Mouse (Mus musculus) heart, embryonic 13.5 days (tissue): Measurements from ENCODE around the gene Srgap3. TPM values are rescaled to one million over a fixed set of nuclear protein-coding genes. Genes with fewer than 3 reads are reported as not detected.

Source experiments
- ATAC-seq: fragments of 200-750 bp; cut with Nextera tagmentation; 2 replicates; pipeline ENCODE4 v1.8.0; 2017; ENCODE audit warnings: moderate TSS enrichment; ENCODE audit not compliant: insufficient number of reproducible peaks, low FRiP score, low TSS enrichment; ENCODE audit errors: extremely low read depth
- H3K27ac ChIP-seq: fragments of 300-500 bp; sonication (generic); replicated peaks from 2 replicates; pipeline ENCODE4 v1.5.1; 2015; ENCODE audit warnings: moderate library complexity, mild to moderate bottlenecking, inconsistent platforms
- H3K27me3 ChIP-seq: fragments of 300-500 bp; sonication (generic); replicated peaks from 2 replicates; pipeline ENCODE4 v1.6.1; 2015; ENCODE audit warnings: mild to moderate bottlenecking, inconsistent platforms
- H3K36me3 ChIP-seq: fragments of 300-500 bp; sonication (generic); 2 replicates; pipeline ENCODE4 v1.6.1; 2015; ENCODE audit warnings: mild to moderate bottlenecking, inconsistent platforms
- H3K4me1 ChIP-seq: fragments of 300-500 bp; sonication (generic); 2 replicates; pipeline ENCODE4 v1.6.1; 2015; ENCODE audit warnings: inconsistent platforms
- H3K4me2 ChIP-seq: fragments of 300-500 bp; sonication (generic); 2 replicates; pipeline ENCODE4 v1.6.1; 2015; ENCODE audit warnings: inconsistent platforms, mild to moderate bottlenecking, moderate library complexity
- H3K4me3 ChIP-seq: fragments of 300-500 bp; sonication (generic); 2 replicates; pipeline ENCODE4 v1.5.1; 2015; ENCODE audit warnings: moderate library complexity, mild to moderate bottlenecking, inconsistent platforms
- H3K9ac ChIP-seq: fragments of 300-500 bp; sonication (generic); 2 replicates; pipeline ENCODE4 v1.6.1; 2015; ENCODE audit warnings: inconsistent platforms, mild to moderate bottlenecking, moderate library complexity
- H3K9me3 ChIP-seq: fragments of 300-500 bp; sonication (generic); 2 replicates; pipeline ENCODE4 v1.6.1; 2016; ENCODE audit warnings: inconsistent platforms
- WGBS: fragments of 180-500 bp; shearing (Covaris S2); methylation state at CpG from one replicate; pipeline ENCODE4 v1.1.7; 2015; ENCODE audit warnings: mixed read lengths; 5-methylcytosine and 5-hydroxymethylcytosine counted together
- polyA plus RNA-seq: library from polyadenylated mRNA; unstranded; fragments of >200 nt; fragmentation: Nextera tagmentation; extraction: Ambion mirVana; gene quantifications from 2 replicates; pipeline ENCODE4 v1.2.1, GENCODE M21; 2015

The Srgap3 gene
- polyA plus RNA-seq, 1 experiment from 2014 or later, result 0.60 TPM

GRCm38 (mm10) chr6:112949220-112949619 is 2.2 kb upstream of the Srgap3 start:
- no peak overlapping the region for H3K9ac ChIP-seq
- H3K4me3 ChIP-seq, result no peak overlapping the region
- H3K4me2 ChIP-seq, result no peak overlapping the region
- H3K9me3 ChIP-seq, result no peaks in the 10 kb centered on the region
- no peak overlapping the region for H3K27ac ChIP-seq
- H3K4me1 ChIP-seq, result peaks cover 34% of the 10 kb centered on the region
- H3K36me3 ChIP-seq, result no peaks in the 10 kb centered on the region
- H3K27me3 ChIP-seq, result peaks cover 17% of the 10 kb centered on the region
- 82% methylated on average over 2 of the region's 2 CpGs for WGBS
- no peak for ATAC-seq

- ATAC-seq, result no peak
- Histone ChIP-seq H3K9ac (no peak overlapping the region), H3K27ac (no peak overlapping the region), H3K4me1 (peaks cover 34% of the 10 kb centered on the region), H3K9me3 (no peaks in the 10 kb centered on the region), H3K4me2 (no peak overlapping the region), H3K36me3 (no peaks in the 10 kb centered on the region), H3K4me3 (no peak overlapping the region), H3K27me3 (peaks cover 12% of the 10 kb centered on the region)
- WGBS, result 65% methylated on average over 2 of the region's 2 CpGs
Measured at GRCm38 (mm10) chr6:112948416-112948815, 1.4 kb upstream of the Srgap3 start.

DNA sequence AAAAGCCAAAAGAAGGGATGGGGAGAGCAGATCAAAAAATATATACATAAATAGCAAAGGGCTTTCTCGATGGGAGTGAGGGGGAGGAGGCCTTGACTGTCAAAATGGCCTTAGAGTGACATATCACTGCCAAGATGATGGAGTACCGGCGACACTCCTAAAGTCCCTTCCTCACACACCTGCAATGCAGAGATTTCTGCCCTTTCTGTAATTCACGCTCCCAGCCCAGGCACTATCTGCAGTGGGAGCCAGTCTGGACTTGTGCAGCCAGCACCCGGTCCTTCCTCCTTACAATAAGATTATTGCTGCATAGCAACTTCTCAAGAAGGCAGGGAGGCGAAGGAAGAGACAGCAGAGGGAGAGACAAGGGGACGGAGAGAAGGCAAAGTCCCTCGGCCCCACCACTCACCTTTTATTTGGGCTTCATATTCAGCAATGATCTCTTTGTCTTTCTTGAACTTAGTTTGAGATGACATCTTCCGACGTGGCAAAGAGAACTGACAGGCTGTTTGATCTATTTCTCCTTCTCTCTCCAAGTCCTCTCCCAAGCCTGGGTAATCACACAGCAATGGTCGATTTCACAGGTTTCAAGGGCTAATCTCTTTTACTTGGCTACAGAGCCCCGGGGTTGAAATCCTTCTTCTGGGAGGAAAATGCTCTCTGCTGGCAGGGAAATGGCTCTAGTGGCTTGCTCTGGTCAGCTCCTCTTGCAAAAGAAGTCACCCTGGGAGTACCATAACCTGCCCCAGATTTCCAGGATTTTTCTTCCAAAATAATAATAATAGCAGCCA is 850 bp downstream of the Srgap3 start:
- Histone ChIP-seq H3K4me3 (peak overlapping the region; percentile 63), H3K36me3 (no peaks in the 10 kb centered on the region), H3K27me3 (peaks cover 12% of the 10 kb centered on the region), H3K4me2 (peak overlapping the region; percentile 86), H3K9me3 (no peaks in the 10 kb centered on the region), H3K27ac (no peak overlapping the region), H3K9ac (peak overlapping the region; percentile 81), H3K4me1 (peaks cover 34% of the 10 kb centered on the region)
- no peak for ATAC-seq
- 19% methylated on average over 12 of the region's 12 CpGs for WGBS

DNA sequence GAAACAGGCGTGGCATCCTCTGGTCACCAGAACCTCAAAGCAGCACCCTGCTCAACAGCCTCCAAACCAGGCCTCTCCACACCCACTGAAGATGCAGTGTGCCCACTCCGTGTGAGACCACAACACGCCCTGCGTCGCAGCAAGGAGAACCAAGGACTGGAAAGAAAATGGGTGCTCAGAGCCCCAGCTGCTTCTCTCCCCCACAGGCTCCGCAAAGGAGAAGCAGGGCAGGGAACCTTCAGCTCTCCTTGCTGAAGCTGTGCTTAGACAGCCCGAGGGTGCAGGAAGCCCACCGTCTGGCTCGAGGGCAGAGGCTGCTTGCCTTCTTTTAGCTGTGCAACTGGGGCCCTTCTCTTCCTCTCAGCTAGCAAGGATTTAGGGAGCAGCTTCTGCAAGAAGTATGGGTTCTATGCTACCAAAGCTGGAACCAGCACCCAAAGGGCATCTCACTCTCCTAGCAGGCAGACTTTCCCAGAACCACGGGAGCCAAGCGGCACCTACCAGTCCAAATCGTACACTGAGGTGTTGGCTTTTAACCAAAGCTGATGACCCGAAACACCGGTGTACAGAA is 1.8 kb downstream of the Srgap3 start:
- Histone ChIP-seq H3K27me3 (peaks cover 12% of the 10 kb centered on the region), H3K4me3 (peak overlapping the region; percentile 63), H3K4me1 (peaks cover 34% of the 10 kb centered on the region), H3K9ac (peak overlapping the region; percentile 81), H3K27ac (no peak overlapping the region), H3K36me3 (no peaks in the 10 kb centered on the region), H3K4me2 (peak overlapping the region; percentile 86), H3K9me3 (no peaks in the 10 kb centered on the region)
- 46% methylated on average over 14 of the region's 14 CpGs for WGBS
- ATAC-seq, result no peak

- Histone ChIP-seq H3K9ac (no peak overlapping the region), H3K27ac (no peak overlapping the region), H3K4me3 (no peak overlapping the region), H3K4me1 (peaks cover 31% of the 10 kb centered on the region), H3K27me3 (peaks cover 12% of the 10 kb centered on the region), H3K9me3 (no peaks in the 10 kb centered on the region), H3K36me3 (no peaks in the 10 kb centered on the region), H3K4me2 (no peak overlapping the region)
- 64% methylated on average over 9 of the region's 9 CpGs for WGBS
- no peak for ATAC-seq
Measured at GRCm38 (mm10) chr6:112943596-112944245, 3.3 kb downstream of the Srgap3 start.

- 79% methylated on average over 9 of the region's 9 CpGs for WGBS
- no peaks in the 10 kb centered on the region for H3K4me1 ChIP-seq
- H3K27ac ChIP-seq, result no peak overlapping the region
- no peaks in the 10 kb centered on the region for H3K27me3 ChIP-seq
- H3K9ac ChIP-seq, result no peak overlapping the region
- no peak overlapping the region for H3K4me2 ChIP-seq
- ATAC-seq, result no peak
- H3K4me3 ChIP-seq, result no peak overlapping the region
- H3K36me3 ChIP-seq, result no peaks in the 10 kb centered on the region
- no peaks in the 10 kb centered on the region for H3K9me3 ChIP-seq
Measured at GRCm38 (mm10) chr6:112939281-112939680, 7.8 kb downstream of the Srgap3 start.

DNA sequence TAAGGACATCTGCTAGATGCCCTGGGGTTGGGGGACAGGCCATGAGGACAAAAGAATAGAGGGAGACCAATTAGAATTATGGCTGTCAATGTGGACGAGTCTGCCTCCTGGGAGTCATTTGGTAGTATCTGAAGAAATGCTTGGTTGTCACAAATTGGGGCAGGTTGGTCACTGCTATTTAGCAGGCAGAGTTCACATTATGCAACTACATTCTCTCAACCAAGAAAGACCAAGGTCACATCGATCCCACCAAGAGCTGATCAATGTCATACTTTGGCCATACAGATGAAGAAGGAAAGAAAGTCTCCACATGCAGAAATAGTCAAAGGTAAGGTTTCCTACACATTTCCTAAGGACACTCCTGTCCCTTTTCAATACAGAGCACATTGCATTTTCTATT is 9.3 kb downstream of the Srgap3 start:
- Histone ChIP-seq H3K36me3 (no peaks in the 10 kb centered on the region), H3K27me3 (no peaks in the 10 kb centered on the region), H3K27ac (no peak overlapping the region), H3K4me2 (no peak overlapping the region), H3K4me3 (no peak overlapping the region), H3K9me3 (no peaks in the 10 kb centered on the region), H3K9ac (no peak overlapping the region), H3K4me1 (no peaks in the 10 kb centered on the region)
- ATAC-seq, result no peak
- WGBS, result 75% methylated on average over 2 of the region's 2 CpGs

DNA sequence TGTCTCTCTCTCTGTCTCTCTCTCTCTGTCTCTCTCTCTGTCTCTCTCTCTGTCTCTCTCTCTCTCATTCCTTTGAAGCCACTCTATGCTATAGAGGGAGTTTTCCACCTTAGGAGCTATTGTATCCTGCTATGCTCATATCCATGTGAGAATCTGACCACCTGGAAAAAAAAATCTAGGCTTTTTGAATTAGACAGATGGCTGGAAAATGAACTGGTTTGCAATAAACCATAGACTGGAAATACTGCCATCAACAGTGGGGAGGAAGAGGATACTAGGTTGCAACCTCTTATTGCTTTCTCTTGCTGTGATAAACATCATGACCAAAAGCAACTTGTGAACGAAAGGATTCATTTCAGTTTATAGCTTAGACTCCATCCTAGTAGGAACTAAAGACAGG is 12.6 kb downstream of the Srgap3 start:
- WGBS, result 71% methylated on average over 1 of the region's 1 CpGs
- Histone ChIP-seq H3K9me3 (no peaks in the 10 kb centered on the region), H3K9ac (no peak overlapping the region), H3K4me2 (no peak overlapping the region), H3K36me3 (no peaks in the 10 kb centered on the region), H3K4me1 (peaks cover 10% of the 10 kb centered on the region), H3K27ac (no peak overlapping the region), H3K27me3 (no peaks in the 10 kb centered on the region), H3K4me3 (no peak overlapping the region)
- ATAC-seq, result no peak

GRCm38 (mm10) chr6:112932611-112933010 is 14.5 kb downstream of the Srgap3 start:
- Histone ChIP-seq H3K27ac (no peak overlapping the region), H3K4me3 (no peak overlapping the region), H3K36me3 (no peaks in the 10 kb centered on the region), H3K4me1 (peaks cover 15% of the 10 kb centered on the region), H3K9me3 (no peaks in the 10 kb centered on the region), H3K4me2 (no peak overlapping the region), H3K9ac (no peak overlapping the region), H3K27me3 (no peaks in the 10 kb centered on the region)
- WGBS, result 74% methylated on average over 8 of the region's 8 CpGs
- no peak for ATAC-seq

GRCm38 (mm10) chr6:112930011-112930451 is 17.0 kb downstream of the Srgap3 start:
- peak overlapping the region; percentile 57 for H3K4me2 ChIP-seq

DNA sequence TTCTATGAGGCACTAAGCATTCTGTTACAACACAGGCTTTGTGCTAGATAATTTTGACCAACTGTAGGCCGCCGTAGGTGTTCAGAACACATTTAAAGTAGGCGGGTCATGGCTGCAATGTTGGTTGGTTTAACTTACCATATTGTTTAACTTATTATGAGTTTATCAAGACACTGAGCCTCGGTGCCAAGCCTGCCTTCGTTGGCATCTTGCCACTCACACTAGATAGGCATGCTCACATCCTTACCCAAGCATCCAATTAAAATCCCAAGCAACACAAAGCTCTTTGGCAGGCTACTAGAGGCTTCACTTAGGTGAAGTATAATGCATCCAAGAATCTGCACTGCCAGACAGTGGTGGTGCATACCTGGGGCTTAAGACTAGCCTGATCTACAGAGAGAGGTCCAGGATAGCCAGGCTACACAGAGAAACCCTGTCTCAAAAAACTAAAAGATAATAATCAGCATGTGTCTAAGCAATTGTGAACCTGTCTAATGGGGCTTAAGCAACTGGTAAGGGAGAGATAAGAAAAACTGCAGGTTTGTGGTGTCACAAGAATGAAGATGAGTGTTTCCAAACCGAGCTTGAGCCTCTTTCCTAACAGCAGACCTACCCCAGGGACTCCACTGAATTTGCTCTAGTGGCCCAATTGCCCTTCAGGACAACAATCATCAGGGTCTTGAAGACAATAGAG is 17.6 kb downstream of the Srgap3 start:
- Histone ChIP-seq H3K4me3 (peak overlapping the region; percentile 29; the same call in 1 of the 2 replicates), H3K27ac (no peak overlapping the region; the same call in 1 of the 2 replicates), H3K36me3 (no peaks in the 10 kb centered on the region), H3K9me3 (no peaks in the 10 kb centered on the region), H3K4me1 (peaks cover 15% of the 10 kb centered on the region), H3K27me3 (no peaks in the 10 kb centered on the region), H3K4me2 (peak overlapping the region; percentile 57), H3K9ac (no peak overlapping the region)
- no peak for ATAC-seq
- 73% methylated on average over 6 of the region's 6 CpGs for WGBS

More at GRCm38 (mm10) chr6:112930011-112930451, 17.0 kb downstream of the Srgap3 start:
- WGBS, result 32% methylated on average over 5 of the region's 5 CpGs
- Histone ChIP-seq H3K36me3 (no peaks in the 10 kb centered on the region), H3K27me3 (no peaks in the 10 kb centered on the region), H3K4me3 (peak overlapping the region; percentile 29), H3K4me1 (peaks cover 15% of the 10 kb centered on the region), H3K9me3 (no peaks in the 10 kb centered on the region), H3K9ac (no peak overlapping the region), H3K27ac (no peak overlapping the region; the same call in 1 of the 2 replicates)
- ATAC-seq, result no peak
